15 mouse cellular contexts compared by ENCODE assay signal in genomic region chr6:147788095-147788494, GRCm38 (mm10).
"Had no signal": no experiment of that assay in that cellular context is flagged by ENCODE, and none has a peak within 500 bp of the region (broad histone marks: within the 10 kb centered on the region; RNA-seq: fewer than 3 reads in every experiment).

No protein-coding gene starts in this region.

- H3K36me3 ChIP-seq: limb, embryonic 12.5 days; liver, embryonic 13.5 days; lung, embryonic 15.5 days; midbrain, embryonic 13.5 days; neural tube, embryonic 15.5 days had no signal

- ATAC-seq: liver, postnatal 0 days; midbrain, embryonic 13.5 days had no signal

- H3K27me3 ChIP-seq: limb, embryonic 12.5 days; liver, embryonic 13.5 days; lung, embryonic 15.5 days; midbrain, embryonic 13.5 days; neural tube, embryonic 15.5 days had no signal

- H3K9me3 ChIP-seq: limb, embryonic 12.5 days; liver, embryonic 13.5 days; lung, embryonic 15.5 days; midbrain, embryonic 13.5 days; neural tube, embryonic 15.5 days had no signal

- H3K27ac ChIP-seq: kidney, postnatal 0 days; layer of hippocampus, adult 2 months; limb, embryonic 12.5 days; liver, embryonic 13.5 days; lung, embryonic 15.5 days; midbrain, embryonic 13.5 days; neural tube, embryonic 15.5 days; stomach, postnatal 0 days had no signal

- H3K4me2 ChIP-seq: limb, embryonic 12.5 days; liver, embryonic 13.5 days; lung, embryonic 15.5 days; midbrain, embryonic 13.5 days; neural tube, embryonic 15.5 days had no signal

- H3K4me1 ChIP-seq: limb, embryonic 12.5 days; liver, embryonic 13.5 days; lung, embryonic 15.5 days; midbrain, embryonic 13.5 days; neural tube, embryonic 15.5 days had no signal

- DNase-seq: kidney, adult 9 months; kidney, postnatal 36 days; liver; liver, embryonic 13.5 days; liver, postnatal 0 days; lung, postnatal 36 days; right cerebral cortex, adult 18-20 months; right cerebral cortex, postnatal 25 days had no signal

- H3K4me3 ChIP-seq: layer of hippocampus, adult 2 months; limb, embryonic 12.5 days; liver, embryonic 13.5 days; lung, embryonic 15.5 days; midbrain, embryonic 13.5 days; neural tube, embryonic 15.5 days had no signal

- H3K9ac ChIP-seq: limb, embryonic 12.5 days; liver, embryonic 13.5 days; liver, postnatal 0 days; lung, embryonic 15.5 days; midbrain, embryonic 13.5 days; neural tube, embryonic 15.5 days had no signal
